Mouse (Mus musculus): ENCODE measurements around the gene Uba3. TPM values are rescaled to one million over a fixed set of nuclear protein-coding genes. Genes with fewer than 3 reads are reported as not detected.

Gene Uba3
- 10 to 100 TPM; 74.8 to 75.1 TPM for total RNA-seq (2021)

- DNase-seq = peak; percentile 99 to 100
- intact Hi-C loops (cut with DNase I) = no loop called here
Observed at GRCm38 (mm10) chr6:97205439-97205885, at the start of gene Uba3. TSS of gene Uba3 (minus strand) at chr6:97205647.

DNA sequence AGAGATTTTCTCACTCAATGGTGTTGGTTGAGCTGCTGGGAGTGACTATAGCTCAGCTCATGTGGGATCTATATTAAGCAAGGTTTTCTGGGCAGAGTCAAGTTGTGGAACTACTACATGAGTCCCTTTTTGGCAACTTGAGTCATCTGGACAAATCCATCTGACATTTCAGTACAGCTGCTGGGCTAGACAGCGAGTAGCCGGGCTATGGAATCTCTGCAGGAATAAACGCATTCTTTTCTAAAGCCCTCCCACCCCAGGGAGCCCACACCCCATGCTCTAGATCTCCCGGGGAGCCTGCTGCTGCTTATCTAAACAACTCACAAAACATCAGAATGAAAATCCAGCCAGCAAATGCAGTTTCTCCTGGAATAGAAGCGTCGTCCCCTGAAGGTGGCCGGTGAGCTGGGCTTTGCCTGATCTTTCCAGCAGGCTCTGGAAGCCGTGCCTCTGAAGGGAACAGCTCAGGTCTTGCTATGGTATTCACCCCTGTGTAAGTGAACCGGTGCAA, 47.3 kb upstream of the Uba3 start, which contains the start of gene Lmod3:
Gene Lmod3, minus strand, starts transcription at position 49 of the 511 bp plus-strand sequence.
- intact Hi-C loops (cut with DNase I) = no loop called here
- DNase-seq = peak; percentile 70 to 74

DNA sequence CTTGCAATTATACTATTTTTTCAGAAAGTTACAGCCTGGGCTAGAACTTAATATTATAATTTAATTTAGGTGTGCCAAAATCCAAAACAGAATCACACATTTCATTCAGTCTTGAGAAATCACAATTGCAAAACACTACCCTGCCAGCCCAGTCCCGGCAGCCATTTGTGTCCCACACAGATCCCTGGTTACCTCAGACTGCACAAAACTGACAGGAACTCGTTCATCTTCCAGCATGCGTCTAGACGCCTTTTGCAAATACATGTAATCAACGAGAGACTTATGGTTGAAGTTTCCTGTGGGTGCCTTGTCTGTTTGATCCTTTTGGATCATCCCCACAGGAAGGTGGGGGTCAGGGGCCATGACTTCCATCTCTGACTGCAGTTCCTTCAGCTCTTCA, 46.6 kb upstream of the Uba3 start:
- intact Hi-C loops (cut with DNase I) = no loop called here
- peak; percentile 44 to 47 for DNase-seq

- intact Hi-C loops (cut with DNase I) = loop anchor here (1.0 to 2.0 kb wide), 4 partner anchors 26 to 489 kb away; no protein-coding TSS in a partner anchor
- peak; percentile 80 to 83 for DNase-seq
Observed at GRCm38 (mm10) chr6:97250966-97251365, 45.5 kb upstream of the Uba3 start.

DNA sequence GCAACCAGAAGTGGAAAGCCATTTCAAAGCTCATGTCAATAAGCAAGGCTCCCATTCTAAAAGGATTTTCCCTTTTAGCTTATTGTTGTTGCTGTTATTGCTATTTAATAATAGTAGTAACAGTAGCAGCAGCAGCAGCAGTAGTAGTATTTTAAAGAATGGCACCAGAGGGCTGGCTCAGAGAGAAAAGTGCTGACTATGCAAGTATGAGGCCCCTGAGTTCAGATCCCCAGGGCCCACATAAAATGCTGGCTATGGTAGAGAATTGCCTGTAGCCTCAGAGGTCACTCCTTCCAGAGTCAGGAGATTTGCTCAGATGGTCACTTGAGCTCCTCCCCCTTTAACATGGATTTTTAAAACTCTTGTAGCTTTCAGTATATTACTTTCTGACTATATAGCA, 39.8 kb upstream of the Uba3 start:
- intact Hi-C loops (cut with DNase I) = no loop called here
- DNase-seq = no peak

DNA sequence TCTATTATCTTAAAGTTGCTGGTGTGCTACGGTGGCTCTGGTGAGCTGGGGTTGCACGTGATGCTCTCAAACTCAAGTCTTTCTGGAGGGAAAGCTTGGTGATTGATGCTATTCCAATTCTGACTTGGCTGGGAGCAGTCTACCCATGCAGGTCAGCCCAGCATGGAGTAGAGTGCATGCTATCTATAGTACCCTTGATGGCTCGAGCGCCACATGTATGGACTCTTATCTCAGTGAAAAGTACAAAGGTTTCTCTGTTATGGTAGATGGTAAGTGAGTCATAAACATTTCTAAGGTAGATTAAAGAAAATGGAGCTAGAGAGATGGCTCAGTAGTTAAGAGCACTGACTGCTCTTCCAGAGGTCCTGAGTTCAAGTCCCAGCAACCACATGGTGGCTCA, 37.1 kb upstream of the Uba3 start:
- no peak for DNase-seq
- intact Hi-C loops (cut with DNase I) = no loop called here

DNA sequence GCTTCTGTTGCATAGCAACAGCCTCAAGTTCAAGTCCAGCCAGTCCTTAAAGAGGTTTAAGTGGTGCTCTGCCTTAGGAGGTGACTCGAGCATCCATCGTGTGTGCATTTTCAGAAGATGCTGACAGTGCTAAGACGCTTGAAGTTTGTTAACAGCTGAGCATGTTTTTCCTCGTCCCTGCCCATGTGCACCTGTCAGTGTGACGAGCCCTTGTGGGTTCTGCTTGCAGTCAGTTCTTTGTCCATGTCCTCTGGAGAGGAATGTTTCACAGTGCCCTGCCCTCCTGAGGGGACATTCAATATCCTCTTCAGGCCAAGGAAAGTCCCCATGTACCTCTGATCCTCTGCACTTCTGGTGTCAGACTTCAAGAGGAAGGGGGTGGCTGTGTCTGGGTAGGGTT, 34.6 kb upstream of the Uba3 start:
- intact Hi-C loops (cut with DNase I) = no loop called here
- DNase-seq = no peak

GRCm38 (mm10) chr6:97239360-97239759, 33.9 kb upstream of the Uba3 start:
- DNase-seq = no peak
- intact Hi-C loops (cut with DNase I) = loop anchor here (5.0 kb wide), 1 partner anchor 62 kb away; the partner anchor contains the start of gene Tmf1

GRCm38 (mm10) chr6:97236088-97236487, 30.6 kb upstream of the Uba3 start:
- DNase-seq = no peak
- intact Hi-C loops (cut with DNase I) = loop anchor here (5.0 kb wide), 1 partner anchor 59 kb away; the partner anchor contains the start of gene Tmf1

- intact Hi-C loops (cut with DNase I) = loop anchor here (5.0 kb wide), 1 partner anchor 58 kb away; the partner anchor contains the start of gene Tmf1
- DNase-seq = no peak
Observed at GRCm38 (mm10) chr6:97234911-97235668, 29.6 kb upstream of the Uba3 start.

DNA sequence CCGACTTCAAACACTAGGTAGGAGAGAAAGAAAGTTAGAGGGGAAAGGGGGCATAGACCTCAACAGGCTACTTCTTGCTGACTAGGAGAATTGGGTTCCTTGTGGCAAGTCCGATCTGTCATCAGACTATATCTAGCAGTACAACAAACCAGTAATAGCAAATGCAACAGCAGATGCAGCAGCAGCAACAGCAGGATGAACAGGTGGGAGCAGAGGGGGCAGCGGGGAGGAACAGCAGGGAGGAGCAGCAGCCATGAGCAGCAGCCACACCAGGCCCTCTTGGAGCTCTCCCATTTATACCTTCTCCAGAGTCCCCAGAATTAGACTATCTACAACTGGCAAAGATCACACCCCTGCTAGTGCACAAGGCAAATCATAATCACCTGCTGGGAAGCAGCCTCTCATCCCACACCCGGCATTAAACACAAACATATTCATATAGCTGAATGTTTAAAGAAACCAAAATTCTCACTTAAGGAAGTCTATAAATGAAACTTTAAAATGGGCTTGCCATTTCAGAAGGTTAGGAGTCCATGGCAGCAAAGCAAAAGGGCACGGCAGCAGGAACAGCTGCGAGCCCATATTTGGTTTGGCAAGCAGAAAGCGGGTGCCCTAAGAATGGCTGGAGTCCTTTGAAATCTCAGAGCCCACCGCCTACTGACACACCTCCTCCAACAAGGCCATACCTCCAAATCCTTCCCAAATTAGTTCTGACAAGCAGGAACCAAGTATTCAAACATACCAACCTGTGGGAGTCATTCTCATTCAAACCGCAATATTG, 21.8 kb upstream of the Uba3 start:
- intact Hi-C loops (cut with DNase I) = no loop called here
- no peak for DNase-seq

DNA sequence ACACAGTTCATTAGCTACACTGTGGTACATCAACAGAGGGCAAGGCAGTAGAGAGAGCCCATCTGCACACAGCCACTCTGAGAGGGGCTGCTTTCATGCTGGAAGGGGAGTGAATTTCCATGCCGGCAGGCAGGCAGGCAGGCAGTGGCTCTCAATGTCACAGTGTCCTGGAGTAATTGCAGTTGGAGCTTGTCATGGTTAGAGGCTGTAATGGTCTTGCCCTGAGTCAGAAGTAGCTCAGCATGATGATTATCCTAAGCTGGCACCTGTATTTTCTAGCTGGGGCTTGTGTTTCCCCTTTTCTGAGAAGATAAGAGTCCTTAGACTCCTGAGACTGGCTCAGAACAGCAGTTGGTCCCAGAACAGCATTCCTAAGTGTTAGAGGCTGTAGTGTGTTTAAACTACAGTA, 20.6 kb upstream of the Uba3 start:
- intact Hi-C loops (cut with DNase I) = no loop called here
- DNase-seq = no peak

DNA sequence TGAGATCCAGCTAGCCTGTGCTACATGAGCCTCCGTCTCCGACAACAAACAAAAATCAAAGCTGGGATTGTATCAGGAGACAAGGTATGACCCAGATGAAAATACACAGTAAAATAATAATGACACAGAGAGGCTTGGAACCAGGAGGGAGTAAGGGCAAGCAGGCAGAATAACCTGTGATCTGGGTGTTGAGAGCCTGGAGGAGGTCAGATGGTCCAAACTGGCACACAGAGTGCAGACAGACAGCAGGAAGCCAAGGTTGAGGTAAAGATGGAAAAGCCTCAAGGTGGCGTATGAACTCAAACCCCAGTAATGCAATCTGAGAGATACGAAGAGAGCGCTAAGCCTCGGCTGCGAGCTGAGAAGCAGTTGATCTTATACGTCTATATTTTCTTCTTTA, 19.1 kb upstream of the Uba3 start:
- intact Hi-C loops (cut with DNase I) = no loop called here

DNA sequence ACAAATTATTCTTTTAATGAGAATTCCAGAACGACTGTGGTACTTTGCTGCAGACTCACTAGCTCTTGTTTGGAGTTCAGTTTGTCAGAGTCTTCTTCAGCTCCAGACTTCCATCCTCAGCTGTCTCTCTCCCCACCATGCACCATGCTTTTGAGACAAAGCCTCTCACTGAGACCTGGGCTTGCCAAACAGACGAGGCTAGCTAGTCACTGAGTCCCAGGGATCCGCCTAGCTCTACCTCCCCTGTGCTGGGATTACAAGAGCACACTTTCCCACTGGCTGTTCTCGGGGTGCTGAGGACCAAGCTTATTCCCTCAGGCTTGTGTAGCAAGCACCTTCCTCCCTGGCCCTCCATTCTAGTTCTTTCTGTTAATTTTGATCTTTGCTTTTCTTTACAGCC, 18.1 kb upstream of the Uba3 start:
- DNase-seq = no peak
- intact Hi-C loops (cut with DNase I) = no loop called here

More for the DNA sequence above, 19.1 kb upstream of the Uba3 start:
- DNase-seq = no peak

DNA sequence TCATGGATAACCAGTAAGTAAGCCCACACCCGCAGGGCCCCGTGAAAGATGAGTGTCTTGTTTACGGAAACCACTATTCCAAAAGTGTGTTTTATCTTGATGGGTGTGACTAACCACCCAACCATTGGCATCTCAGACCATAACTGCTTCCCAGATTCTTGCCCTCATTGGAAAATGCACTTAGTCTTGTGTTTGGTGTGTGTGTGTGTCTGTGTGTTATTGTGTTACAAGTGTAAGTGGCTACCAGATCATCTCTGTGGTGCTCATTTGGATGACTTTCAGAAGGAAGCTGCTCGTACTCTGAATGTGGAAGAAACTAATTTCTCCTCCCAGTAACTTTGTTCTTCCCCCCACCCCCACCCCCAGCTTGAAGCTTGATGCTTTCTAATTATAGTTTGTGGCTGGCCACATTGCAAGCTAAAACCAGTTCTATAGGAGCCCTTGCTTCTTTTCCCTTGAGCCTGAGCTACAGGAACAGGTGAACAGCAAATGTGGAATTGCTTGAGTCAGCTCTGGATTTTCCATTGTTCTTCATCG, 17.6 kb upstream of the Uba3 start:
- peak in 1 of 2 experiments; percentile 31 for DNase-seq

DNA sequence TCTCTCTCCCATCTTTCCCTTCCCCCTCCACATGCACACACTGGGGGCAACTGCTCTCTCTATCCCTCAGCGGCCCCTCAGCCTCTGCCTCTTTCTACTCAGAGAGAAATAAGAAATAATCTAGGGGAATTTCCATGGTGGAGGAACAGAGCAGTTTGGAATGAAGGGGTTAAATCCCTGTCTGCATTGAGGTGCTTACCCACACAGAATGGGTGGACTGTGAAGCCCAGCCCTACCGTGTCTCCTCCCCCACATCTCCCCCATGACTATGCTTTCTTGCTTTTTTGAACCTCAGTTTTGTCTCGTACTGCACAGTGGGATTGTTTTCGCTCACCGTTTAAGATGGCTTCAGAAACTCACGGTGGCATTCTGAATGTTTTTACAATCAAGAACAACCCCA, 16.9 kb upstream of the Uba3 start:
- DNase-seq = no peak
- intact Hi-C loops (cut with DNase I) = no loop called here

More for the DNA sequence above, 17.6 kb upstream of the Uba3 start:
- intact Hi-C loops (cut with DNase I) = no loop called here

DNA sequence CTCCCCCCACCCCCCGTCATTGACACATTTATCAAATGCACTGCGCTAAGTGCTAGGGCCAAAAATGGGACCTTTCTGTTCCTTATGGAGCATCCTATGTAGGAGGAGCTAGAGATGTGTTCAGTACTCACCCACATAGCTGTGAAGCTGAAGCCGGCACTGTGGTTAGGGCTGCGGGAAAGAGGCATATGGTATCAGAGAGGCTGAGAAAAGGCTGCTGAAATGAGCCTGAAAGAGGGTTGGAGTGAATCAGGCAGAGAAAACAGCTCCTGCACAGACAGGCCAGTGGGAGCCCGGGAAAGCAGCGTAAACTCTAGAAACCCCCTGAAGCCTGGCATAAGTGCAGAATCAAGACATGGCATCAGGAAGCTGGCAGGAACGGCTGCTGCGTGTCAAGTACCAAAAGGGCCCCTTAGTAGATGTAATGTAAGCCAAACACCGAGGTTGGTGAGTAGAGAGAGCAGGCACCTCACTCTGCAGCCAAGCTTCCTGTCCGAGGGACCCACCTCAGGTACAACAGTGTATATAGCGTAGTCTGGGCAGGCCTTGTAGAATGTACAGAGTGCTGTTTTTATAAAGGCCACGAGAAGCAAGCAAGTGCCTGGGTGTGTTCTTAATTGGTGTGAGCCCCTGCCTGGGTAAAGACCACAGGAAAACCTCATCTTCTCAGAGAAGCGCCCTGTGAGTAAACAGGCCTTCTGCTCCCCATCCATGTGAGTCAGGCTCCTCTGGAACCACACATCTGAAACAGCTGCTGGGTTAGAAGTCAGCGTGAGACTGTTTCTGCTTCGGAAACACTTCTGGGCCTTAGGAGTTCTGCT, 16.0 kb upstream of the Uba3 start:
- no peak for DNase-seq

GRCm38 (mm10) chr6:97220672-97221071, 15.2 kb upstream of the Uba3 start:
- intact Hi-C loops (cut with DNase I) = no loop called here

More for the DNA sequence above, 16.0 kb upstream of the Uba3 start:
- intact Hi-C loops (cut with DNase I) = no loop called here

DNA sequence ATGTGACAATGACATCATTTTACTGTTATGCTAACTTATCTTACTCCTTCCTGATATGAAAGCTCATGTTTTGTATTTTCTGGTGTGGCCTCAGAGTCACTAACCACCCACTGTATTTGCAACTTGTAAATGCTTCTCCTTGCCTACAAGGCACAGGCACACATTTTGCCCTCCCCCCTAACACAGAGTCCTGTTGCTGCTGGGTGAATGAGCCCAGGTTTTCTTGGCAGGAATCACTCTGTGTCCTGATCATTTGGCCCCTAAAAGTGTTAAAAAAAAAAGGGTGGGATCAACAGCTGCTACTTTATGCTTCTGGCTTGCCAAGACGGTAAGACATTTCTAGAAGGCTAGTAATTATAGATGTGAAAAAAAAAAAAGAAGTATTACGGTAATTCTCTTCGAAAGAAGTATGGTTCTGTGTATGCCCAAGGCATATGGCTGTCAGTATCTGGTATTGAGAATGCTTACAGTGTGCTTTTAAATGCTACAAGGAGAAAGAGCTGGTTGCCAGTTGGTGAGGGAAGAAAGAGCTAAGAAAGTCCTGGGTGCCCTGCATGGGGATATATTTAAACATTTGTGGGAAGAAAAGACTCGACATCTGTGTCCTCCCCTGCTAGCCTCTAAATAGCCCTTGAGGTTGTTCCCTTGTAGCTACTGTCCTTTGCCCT, 10.8 kb upstream of the Uba3 start:
- DNase-seq = no peak
- intact Hi-C loops (cut with DNase I) = no loop called here

More at GRCm38 (mm10) chr6:97220672-97221071, 15.2 kb upstream of the Uba3 start:
- no peak for DNase-seq

All from heart, postnatal 10 days (tissue).